Mouse (Mus musculus) spleen, embryonic (tissue): ENCODE results near the gene Pappa.

Experiments used
- CTCF ChIA-PET: fragments of 350-600 bp; sonication (Branson Sonifier 250); formaldehyde crosslinking; loops from one replicate; lab custom pipeline; 2022; lab: Charles Lee

The Pappa gene

DNA sequence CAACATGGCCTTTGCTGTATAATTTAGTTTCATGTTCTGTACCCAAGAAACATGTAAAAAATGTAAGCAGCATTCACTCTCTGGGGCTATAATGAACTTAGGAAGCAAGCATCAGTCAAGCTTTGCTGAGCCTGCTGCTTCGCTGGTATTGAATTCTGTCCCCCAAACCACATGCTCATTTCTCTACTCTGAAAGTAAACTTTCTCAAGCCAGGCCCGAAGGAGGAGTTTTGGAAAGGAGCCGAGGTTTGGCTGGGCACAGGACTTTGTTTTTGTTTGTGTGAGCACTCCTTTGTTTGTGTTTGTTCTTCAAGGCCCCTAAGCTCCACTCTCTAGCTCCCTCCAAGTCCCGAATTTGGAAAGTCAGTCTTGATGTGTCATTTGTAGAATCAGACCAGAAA is 148.3 kb downstream of the Pappa start:
- CTCF ChIA-PET, result no interaction called here

DNA sequence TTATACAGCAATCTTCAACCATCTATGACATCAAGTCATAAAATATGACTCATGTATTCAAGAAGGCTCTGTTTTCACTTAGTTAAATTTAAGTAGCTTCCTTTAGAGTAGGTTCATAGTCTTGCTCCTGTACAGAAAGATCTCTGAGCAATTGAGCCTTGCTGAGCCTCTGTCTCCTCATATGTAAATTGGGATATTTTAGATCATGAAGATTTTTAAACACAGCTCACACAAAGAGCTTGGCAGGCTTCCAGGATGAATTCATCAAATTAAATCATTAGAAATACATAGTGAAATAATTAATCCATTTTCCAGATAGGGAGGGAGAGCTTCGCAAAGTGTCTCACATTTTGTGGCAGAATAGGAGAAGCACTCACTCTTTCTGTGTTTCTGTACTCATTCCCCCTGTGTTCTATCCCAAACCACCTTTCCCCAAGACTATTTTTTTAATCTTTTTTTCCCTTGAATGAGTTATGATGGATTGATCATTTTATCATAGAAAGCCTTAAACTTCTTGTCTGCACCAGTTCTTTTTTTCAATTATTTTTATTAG is 149.4 kb downstream of the Pappa start:
- CTCF ChIA-PET, result no interaction called here

DNA sequence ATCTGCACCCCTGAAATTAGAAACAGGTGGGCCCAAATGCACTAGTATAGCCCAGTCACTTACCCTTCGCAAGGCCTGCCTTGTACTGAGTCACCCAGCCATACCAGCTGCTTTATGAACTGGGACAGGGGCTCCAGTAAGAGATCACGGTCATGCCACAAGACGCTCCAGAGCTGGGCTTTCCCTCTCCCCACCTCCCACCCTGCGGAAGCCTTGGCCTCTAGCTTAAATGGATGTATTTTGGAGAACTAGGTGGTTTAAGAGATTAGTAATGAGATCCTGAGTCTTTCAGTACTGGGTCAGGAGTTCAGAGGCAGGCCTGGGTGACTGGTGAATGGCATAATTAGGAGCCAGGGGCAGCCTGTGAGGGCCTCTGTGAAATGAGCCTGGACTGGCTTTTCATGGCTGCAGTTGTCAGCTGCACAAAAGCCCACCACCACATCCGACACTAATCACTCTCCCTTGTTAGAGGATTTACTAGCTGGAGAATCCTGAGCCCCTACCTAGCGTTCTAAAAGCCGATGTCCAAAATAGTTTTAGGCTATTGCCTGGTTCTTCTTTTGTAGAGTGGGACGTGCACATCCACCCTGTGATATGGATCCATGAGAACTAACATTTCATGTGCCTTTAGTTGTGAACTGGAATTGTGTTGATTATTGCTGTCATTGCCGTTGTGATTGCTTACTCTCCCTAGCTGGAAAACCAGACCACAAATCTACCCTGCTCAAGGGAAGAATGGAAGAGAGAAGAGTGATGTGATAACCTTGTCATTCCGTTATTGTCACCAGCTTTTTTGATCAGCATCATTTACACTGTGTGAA is 154.7 kb downstream of the Pappa start:
- CTCF ChIA-PET, result no interaction called here

DNA sequence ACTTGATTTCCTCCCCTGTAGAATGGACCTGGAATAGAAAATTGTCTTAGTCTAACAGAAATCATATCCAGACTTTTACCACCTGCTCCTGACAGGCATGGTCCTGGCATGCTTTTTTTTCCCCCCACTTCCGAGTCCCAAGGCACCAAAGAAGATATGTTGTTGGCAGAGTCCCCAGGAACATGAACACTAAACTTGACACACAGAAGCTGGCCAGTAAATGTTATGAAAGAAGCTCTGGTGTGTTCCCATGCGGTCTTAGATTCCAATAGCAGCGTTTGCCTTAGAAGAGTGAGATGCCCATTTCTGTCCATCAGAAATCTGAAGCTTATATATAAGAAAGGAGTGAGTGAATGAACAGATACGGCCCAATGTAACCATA is 155.3 kb downstream of the Pappa start:
- CTCF ChIA-PET, result no interaction called here

DNA sequence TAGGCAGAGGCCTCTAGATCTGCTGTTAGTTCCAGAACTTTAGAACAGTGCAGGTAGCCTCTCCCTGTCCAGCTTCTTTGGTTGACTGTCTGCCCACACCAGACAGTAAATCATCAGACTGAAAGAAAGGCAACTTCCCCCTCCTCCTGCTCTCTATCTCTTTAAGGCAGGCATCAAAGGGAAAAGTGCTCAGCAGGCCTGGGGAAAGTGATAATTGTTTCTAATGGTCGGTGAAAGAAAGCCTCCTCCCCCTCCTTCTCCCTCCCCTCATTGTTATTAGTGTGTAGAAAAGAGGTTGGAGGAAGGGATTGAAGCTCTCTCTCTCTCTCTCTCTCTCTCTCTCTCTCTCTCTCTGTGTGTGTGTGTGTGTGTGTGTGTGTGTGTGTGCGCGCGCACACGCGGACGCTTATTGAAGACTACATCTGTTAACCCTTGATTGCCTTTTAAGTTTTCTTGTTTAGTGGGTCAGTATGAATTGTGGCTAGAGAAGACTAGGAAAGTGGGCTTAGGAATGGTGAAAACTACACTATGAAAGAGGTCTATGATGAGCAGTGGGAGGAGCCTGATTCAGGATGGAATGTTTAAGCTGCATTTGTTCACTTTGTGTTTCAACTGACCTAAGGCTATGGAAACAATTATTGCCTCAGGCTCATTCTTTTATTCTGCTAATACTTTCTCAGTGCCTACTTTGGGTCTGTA is 156.2 kb downstream of the Pappa start:
- CTCF ChIA-PET, result no interaction called here

DNA sequence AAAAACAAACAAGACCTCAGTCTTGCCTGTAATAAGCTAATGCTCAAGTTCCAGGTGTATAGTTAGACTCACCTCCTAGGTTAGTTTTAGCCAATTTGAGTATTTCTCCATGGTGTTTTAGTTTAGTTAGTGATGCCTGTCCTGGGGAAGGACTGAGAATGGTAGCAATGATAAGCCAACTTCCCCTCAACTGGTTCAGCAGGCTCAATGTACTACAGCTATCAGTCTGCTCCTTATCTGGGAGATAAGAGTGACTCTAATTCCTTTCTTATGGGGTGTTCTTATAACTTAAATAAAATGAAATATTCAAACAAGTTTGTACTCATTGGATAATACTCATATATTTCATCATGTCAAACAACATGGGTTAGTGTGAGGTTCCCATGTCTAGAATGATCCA is 156.9 kb downstream of the Pappa start:
- CTCF ChIA-PET, result no interaction called here

DNA sequence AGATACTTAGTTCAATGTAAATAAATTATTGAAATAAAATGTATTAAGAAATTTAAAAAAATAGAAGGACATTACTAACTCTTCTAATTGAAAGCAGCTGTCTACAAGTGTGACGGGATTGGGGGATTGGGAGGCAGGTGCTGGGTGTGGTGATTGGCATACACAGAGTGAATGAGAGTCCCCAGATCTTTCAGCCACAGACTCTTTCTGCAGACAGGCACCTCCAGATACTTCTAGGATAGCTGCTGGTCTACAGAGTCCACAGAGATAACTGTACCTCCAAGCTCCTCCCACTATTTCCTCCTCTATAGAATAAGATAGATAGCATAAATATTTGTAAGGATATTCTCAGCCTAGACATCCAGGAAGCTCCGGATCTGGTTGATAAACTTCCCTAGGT is 159.6 kb downstream of the Pappa start:
- CTCF ChIA-PET, result no interaction called here

DNA sequence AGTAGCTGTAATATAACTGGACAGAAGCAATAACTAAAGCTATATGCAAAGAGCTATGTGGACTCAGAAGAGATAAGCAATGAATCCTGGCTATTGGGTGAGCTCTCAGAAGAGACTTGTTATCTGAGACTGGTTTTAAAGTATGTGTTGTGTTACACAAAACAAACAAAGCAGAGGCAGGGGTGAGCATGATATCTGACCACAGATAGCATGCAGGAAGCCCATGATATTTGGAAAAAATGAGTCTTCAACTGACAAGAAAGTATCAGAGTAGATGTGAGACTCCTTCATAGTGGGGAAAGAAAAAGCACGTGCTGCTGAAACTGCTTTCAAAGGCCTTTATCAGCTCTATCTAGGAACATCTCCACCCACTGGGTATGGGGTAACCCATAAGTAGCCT is 161.2 kb downstream of the Pappa start:
- CTCF ChIA-PET, result no interaction called here

DNA sequence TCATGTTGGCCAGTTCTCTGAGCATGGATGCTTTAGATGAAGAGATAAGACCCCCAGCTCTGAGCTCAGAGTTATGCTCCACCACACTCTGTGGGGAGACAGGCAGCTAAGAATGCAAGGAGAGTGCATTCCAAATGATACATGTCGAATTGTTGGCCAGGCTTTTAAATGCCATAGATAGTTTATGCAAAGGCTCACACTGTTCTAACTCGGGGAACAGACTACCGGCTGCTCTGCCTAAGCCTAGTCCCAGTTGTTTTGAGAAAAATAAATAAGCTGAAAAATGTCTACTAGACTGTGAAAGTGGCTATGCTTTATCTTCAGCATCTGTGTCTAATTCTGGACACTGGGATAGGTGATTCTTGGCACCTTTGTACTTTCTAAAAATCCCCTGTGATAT is 165.3 kb downstream of the Pappa start:
- CTCF ChIA-PET, result no interaction called here

DNA sequence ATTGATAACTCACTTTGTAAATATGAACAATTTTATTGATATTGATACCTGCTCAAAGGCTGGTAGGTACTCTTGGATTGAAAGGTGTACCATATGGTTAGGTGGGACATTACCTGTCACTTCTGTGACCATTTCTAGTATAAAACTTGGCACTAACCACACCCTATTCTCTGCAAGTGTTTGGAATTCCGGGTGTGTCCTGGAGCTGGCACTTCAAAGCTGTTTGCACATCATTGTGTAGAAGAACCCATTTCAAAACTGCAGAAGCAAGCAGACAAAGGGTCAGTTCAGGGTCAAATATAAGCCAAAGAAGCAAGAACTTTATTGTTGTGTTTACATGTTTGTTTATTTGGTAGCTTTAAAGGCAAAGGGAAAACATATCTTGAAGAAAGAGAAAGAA is 171.8 kb downstream of the Pappa start:
- CTCF ChIA-PET, result no interaction called here

DNA sequence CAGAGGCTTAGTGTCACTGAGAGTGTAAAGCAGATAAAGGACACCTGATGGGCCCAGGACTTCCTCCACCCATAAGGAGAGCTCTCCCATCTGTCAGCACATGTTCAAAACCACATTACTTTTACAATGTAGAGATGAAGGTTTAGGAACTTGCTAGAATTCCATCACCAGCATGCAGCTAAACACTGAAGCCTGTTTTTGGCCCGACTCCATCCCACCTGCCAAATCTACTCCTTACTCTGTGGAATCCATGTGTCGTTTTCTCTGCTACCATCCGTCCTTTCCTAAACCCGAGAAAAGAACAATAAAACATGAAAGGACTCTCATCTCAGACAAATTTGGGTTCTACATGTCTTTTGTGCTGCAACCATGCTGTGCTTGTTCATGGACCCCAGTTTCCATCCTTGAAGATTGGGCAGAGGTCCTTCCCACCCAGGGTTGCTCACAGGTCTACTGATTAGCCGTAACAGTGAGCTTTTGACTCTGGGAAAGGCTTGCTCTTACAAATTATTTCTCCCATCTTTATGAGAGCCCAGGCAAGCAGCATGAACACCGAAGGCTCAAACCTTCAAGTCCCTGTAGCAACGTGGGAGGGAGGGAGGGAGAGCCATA is 172.5 kb downstream of the Pappa start:
- CTCF ChIA-PET, result no interaction called here

DNA sequence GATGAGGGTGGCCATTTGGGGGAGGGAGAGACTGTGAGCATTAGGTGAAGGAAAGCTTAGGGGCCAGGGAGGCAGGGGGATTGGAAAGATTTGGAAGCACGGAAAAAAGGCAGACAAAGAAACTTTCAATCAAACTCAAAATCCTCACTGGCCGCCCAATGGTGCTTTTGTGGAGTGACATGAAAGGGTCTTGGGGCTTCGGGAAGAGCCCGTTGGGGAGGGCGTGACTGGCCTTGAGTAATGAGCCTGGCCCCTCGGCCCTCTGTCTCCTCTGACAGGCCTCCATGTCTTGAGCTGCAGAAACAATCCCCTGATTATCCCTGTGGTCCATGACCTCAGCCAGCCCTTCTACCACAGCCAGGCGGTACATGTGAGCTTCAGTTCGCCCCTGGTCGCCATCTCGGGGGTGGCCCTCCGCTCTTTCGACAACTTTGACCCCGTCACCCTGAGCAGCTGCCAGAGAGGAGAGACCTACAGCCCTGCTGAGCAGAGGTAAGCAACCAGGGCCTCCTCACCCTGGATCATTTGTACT is 173.1 kb downstream of the Pappa start:
- CTCF ChIA-PET, result no interaction called here

DNA sequence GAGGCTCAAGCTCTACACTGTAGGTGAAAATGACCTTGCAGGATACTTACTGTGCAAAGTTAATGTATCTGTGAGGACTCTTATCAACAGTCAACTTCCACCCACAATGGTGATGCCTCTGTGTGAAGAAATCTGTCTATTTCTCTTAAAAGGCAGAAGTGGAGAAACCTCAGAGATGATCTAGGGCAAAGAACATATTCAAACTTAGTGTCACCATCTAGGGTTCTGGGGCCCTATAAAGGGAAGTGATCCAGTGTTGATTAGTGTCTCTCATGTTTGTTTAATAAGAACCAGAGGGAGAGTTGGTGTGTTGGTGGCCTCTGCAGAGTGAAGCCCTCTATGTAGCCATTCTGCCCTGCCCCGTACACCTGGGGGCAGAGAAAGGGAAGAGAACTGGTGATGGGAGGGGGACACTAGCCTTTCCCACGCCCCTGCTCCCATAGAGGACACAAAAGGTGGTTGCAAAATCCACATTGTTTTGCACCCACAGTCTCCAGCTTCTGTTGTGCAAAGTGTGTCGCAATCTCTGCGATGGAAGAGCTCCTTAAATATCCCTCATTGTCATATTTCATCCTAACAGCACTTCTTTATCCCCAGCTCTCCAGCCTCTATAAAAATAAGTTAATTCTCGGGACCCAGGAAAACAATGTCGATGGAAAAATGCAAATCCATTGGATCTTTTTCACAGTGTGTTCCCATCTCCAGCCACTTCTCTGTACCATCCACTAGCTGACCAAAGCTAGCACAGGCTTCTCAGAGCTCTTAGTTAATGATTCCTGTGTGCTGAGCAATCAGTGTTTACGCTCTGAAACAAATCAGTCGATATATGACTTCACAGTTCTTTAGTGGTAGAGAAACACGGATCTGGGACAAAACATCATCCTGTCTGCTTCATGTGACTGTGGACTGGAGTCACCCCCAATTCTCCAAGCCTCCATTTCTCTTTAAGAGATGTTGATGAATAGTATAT is 174.5 kb downstream of the Pappa start:
- CTCF ChIA-PET, result no interaction called here

DNA sequence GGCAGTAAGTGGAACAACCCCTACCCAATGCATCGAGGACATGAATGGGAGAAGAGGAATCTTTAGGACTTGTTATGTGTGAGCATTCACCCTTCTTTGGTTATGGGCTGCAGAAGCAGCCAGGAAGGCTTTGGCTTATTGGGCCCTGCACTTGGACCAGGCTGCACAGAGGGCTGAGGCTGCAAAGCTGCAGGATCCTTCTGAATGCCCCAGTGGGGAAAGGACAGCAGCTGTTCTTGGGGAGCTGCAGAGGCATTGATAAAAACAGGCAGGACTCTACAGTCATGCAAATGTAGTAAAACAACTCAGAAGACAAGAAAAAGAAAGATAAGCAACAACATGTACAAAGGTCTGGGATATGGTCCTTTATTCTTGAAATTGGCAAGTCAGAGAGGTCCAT is 175.4 kb downstream of the Pappa start:
- CTCF ChIA-PET, result no interaction called here

DNA sequence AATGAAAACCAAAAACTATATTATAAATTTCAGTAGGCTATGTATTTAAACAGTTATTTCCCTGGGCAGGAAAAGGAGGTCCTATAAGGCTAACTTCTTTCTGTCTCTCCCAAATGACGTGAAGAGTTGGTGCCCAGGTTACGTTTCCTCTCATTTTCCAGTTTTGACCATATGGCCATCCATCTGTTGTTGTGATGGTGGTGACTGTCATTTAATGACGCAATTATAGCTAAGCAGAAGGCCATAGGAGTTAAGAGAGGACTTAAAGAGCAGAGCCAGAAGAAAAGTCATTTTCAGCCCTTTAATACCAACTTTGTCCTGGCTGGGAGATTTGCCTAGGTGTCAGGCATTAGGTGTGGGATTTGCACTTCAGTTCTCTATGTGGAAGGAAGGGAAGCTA is 176.5 kb downstream of the Pappa start:
- CTCF ChIA-PET, result no interaction called here

DNA sequence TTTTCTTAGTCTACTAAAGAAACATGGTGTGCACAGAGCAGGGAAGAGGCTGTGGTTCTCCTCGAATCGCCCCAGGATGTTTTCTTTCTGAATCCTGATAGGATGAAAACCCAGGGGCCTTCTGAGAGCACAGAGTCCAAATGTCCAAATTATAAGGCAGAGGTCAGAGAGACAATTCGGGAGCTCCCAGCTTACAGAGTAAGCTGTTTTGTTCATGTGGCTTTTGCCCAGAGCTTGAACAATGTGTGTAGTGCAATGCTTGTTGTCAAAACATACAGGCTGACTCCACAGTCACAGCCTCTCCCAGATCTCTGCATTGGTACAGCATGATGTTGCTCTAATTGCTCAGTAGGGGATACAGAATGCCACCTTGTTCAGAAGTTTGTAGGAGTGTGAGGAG is 178.7 kb downstream of the Pappa start:
- CTCF ChIA-PET, result no interaction called here

DNA sequence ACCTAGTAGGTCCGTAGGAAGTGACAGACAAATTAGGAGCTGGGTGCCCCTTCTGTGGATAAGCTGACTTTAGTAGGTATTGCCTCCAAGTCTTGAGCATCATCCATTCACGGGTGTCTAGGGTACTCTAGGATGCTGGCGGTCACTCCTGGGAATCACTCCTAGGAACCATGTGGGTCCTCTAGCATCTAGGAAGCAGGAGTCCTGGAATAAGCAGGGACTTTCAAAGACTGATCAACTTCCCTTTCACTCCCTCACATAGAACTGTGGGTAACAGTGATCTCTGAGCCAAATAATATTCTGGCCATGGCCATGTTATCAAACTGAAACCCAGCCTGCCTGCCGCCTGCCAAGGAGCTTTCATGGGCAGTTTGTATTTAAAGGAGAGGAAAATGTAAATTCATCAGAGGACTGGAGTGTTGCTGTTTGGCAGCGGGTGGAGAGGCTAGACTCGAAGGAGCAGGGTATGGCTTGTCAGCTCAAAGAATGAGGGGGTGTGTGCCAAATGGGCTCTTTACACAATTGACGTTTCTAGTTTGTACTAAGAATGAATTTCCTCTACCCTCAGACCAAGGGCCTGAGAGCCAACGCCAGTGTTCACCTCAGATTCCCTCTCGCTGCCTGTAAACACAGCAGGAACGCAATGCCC is 194.0 kb downstream of the Pappa start:
- CTCF ChIA-PET, result no interaction called here

DNA sequence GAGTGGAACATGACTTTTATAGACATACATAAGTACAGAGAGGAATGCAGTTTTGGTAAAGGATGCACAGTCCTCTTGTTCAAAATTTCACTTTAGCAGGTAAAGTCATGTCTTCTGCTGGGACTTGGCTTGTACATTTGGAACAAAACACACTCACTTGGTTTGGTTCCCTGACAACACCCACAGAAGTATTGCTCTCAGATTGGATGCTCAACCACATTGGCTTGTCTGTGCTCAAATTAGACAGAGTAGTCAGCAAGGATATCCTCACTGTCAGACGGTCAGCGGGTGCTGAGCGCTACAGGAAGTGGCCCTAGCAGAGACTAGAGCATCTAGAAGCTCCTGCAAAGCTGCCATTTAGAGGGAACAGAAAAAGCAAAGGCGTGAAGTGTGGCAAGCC is 197.4 kb downstream of the Pappa start:
- CTCF ChIA-PET, result no interaction called here

DNA sequence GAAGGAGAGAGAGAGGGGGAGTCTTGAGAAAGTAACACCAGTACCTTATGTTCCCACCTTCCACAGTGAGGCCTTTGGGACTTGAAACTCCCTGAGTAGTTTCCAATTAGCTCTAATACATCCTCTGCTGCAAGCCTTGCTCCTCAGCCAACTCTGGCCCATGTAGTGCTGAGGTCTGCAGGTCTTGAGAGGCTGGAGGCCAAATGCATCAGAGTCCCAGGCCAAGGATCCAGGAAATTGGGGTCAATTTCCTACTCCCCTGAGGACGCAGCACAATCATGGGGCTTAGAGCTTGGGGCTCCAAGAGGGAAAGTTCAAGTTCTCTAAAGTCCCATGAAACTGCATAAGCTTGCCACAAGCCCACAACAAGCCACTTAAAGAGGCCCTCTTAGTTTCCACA is 198.0 kb downstream of the Pappa start:
- CTCF ChIA-PET, result no interaction called here

DNA sequence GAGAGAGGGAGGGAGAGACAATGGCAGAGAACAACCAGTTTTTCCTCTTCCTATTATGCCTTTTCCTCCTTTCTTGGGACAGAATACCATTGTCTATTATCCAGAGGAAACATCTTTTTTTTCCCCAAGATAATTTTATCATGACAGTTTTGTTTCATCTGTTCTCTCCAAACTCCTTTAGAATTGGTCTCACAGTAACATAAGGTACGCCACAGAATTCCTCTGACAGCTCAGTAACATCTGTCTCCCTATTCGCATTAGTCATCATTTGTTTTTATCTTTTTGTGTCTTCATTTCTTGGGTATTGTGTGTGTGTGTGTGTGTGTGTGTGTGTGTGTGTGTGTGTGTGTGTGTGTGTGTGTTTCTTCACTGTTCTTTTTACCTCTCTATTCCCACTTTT is 201.8 kb downstream of the Pappa start:
- CTCF ChIA-PET, result no interaction called here
